Mouse (Mus musculus) adrenal gland, adult 2 months (tissue): ENCODE measurements around the gene Rgn. TPM values are rescaled to one million over a fixed set of nuclear protein-coding genes. Genes with fewer than 3 reads are reported as not detected.
A peak's percentile ranks its signal among the peaks of the same experiment; 100 is the strongest.

Source experiments
- DNase-seq: peaks from one replicate; pipeline ENCODE4 v3.0.0; 2021
- long read RNA-seq: library from polyadenylated mRNA; stranded (forward); transcript quantifications from one replicate; pipeline ENCODE4 v2.0.0, GENCODE M21; 2021
- polyA plus RNA-seq: library from polyadenylated mRNA; depleted of rRNA; stranded (reverse); fragments of >200 nt; gene quantifications from 2 replicates; pipeline ENCODE4 v1.2.3, GENCODE M21; 2012; rRNA removed
- total RNA-seq, 2 experiments: library from RNA; stranded (reverse); gene quantifications; 2 replicates each; pipeline ENCODE4 v1.2.3; 2021

Gene Rgn
- total RNA-seq (1 to 10 TPM in 1 of 2 experiments, under 1 TPM in 1; 0.93 to 4.7 TPM), polyA plus RNA-seq (0.08 and 0.13 TPM in 2 replicates)
- long read RNA-seq: 0 reads

DNA sequence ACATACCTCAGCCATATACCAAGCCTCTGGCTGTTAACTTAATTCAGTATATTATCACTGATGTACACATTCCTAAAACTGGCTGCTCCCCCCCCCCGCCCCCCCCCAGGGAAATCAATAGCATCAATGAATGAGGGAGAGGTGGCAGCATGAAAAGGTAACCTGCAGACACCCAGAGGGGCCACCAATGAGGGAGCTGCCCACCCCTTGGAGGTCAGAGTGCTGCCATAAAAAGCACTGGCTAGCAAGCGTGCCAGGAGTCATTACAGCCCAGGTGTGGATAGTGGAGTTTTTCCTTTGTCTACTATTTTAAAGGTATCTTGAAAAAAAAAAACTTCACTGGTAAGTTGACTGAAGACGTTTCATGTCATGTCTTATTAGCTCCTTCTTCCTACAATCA, at the start of gene Rgn:
Rgn (plus strand) TSS at position 256 of the 400 bp plus-strand sequence.
- no peak for DNase-seq

DNA sequence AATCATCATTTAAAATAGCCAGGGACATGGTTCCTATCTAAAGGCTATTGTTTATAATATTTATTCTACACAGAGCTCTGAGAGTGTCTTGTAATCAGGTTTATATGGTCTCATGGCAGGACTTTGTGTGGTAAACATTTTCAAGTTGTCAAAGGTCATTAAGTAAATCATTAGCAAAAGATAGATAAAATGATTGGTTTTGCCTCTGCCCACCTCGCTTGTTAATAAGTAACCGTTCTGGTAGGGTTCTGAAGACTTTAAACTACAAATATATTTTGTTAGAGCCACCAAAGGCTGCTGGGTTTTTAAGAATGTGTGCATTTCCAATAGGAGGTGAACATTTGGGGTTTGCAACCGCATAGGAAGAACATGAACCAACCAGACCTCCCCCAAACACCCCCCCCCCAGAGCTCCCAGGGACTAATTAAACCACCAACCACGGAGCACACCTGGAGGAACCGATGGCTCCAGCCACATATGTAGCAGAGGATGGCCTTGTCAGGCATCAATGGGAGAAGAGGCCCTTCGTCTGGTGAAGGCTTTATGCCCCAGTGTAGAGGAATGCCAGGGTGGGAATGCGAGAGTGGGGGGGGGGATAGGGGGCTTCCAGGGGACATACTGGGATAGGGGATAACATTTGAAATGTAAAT, 29.2 kb upstream of the Rgn start:
- no peak for DNase-seq

DNA sequence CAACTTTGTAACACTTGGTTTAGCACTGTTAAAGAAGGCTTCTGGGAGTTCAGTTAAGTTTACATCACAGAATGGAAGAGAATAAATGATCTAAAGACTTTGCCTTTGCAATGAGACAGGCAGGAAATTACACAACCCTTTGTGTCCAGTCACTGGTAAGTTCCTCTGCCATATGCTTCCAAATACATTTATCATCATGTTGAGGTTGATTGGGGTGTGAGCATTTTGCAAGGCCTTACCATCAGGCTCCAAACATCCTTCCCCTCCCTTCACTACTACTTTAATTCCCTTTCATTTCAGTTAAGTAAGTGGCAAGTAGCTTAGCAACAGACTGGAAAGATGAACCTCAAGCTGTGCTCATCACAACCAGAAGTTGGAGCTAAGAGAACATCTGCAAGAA, 28.0 kb upstream of the Rgn start:
- DNase-seq: no peak

DNA sequence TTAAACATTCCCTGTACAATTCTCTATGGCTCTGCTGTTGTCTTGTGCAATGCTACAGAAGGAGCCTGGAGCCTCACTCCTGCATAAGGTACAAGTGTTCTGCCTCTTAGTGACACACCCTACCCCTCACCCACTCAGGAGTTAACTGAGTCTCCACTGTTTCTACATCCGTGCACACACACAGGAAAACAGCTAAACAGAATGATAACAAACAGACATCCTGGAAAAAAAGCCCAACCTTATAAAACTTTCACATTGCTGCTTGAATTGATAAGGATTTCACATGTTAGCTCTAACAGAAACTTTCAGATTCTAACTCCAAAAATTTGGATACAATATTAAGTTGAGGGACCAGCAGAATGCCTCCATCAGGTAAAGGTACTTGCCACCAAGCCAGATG, 17.0 kb upstream of the Rgn start:
- DNase-seq: no peak

DNA sequence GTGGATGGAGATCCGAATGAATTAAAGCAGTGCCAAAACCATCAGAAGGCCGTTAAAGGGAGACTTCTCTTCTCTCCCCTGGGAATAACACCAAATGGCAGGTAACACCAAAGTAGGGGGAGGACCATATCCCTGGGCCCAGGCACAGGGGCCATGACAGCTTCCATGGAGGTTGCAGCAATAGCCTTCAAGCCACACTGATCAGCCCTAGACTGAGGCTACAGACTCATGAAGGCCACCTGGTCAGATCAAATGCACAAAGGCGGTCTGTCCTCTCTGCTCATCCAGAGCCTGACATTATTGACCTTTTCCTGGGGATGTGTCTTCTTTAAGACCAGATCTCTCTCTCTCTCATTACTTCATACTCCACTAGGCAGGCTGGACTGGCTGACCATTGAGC, 5.7 kb upstream of the Rgn start:
- no peak for DNase-seq

DNA sequence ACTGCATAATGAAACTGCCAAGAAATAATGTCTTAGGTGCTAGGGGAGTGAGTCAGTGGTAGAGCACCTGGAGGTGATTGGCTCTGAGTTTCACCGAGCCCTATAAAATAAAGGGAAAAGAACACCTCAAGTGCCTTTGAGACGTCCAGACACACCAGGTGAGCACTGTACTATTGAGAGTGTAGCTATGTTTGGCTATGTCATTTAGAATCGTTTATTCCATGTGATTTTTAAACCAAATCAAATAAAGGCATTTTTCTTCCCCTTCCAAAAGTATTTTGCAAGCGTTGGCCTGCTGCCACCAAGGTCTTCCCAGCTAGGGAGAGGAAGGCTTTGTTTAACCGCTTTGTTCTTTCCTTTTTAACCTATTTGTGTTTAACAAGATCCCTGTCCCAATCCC, 2.0 kb upstream of the Rgn start:
- DNase-seq: peak; percentile 69

DNA sequence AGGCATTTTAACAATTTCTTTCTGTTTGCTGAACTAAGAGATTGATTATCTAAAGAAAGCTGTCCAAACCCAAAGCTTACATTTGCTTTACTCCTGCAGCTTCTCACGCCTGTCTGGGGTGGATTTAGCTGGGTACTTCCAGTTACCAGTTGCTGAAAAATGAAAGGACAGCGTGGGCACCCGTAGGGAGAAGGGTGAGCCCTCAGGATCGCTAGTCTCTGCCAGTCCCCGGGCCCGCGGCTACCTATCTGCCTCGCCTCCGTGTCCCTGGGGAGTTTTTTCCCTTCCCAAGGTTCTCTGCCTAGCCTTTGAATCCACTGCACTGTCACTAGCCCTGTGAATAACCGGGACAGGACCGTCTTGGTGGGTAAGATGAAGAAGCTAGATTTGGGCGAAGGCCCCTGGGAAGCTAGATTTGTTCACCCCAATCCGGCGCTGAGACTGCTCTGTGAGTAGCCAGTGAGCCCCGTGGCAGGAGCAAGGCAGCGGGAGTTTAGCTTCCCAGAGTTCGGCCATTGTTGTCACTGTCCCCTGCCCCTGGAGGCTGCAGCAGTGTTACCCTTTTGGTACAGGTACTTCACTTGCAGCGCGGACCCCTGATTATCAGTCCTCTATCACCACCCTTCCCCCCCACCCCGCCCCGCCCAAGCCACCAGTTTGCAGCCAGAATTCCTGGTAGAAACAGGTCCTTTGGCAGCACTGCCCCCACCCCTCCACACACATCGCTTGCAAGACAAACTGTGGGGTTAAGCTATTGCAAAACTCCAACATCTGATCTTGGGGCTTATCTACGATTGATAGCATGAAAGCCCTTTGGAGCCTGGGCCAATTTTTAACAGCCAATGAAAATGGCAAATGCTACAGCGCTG, 1.3 kb upstream of the Rgn start:
- peak; percentile 68 for DNase-seq

DNA sequence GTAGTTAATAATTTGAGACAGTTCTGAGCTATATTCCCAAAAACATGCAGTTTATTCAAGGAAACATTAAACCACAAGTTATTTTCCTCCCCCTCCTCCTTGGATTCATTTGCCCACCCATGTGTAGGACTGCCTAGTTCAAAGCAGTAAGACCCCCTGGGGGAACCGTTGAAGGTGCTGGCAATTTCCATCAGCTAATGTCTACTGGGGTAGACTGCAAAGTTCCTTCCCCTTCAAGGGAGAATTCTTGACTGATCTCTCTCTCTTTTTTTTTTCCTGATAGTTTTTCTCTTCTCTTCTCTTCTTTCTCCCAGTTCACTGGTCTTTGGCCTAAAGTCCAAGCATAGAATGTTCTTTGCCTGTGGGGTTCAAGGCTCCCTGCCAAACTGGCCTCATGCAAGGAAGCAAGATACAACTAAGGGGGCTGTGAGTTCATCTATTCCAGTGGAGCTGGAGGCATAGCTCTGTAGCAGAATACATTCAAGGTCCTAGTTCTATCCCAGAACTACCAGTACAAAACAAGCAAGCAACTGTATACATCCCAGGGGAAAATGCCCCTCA, 627 bp upstream of the Rgn start:
- no peak for DNase-seq

DNA sequence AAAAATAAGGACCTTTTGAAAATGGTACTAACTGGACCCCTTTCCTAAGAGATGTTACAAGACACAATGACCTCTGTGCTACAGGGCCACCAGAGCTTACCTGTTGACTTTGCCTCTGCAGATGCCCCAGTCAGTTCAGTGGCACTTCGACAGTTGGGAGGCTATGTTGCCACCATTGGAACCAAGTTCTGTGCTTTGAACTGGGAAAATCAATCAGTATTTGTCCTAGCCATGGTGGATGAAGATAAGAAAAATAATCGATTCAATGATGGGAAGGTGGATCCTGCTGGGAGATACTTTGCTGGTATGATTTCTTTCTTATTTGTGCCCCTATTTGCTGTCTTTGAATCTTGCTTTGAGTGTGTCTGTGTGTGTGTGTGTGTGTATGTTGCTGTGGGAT, 2.6 kb downstream of the Rgn start:
- DNase-seq: no peak

DNA sequence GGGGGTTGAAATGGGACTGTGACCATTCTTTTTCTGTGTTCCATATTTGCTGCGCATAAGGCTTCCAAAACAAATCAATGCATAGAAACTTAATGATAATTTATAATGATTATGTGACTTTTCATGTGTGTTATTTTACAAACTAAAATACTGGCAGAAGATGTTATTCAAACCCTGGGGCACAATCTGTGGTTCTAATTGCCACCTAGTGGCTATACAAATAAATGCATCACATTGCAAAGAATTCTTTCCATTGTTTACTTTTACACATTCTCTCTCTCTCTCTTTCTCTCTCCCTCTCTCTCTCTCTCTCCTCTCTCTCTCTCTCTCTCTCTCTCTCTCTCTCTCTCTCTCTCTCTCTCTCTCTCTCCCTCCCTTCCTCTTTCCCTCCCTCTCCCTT, 12.3 kb downstream of the Rgn start:
- no peak for DNase-seq

DNA sequence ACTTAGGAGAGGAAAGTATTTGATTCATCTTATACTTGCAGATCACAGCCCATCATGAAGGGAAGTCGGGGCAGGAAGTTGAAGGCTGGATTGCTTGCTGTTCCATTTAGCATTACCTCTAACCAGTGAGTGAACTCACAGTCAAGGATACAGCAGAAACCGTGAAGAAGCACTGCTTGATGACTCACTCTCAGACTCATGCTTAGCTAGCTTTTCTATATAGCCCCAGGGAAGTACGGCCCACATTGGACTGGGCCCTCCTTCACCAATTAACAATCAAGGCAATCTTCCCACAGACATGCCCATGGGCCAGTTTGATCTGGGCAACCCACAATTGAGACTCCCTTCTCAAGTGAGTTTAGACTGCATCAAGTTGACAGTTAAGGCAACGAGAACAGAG, 14.4 kb downstream of the Rgn start:
- peak; percentile 13 for DNase-seq

DNA sequence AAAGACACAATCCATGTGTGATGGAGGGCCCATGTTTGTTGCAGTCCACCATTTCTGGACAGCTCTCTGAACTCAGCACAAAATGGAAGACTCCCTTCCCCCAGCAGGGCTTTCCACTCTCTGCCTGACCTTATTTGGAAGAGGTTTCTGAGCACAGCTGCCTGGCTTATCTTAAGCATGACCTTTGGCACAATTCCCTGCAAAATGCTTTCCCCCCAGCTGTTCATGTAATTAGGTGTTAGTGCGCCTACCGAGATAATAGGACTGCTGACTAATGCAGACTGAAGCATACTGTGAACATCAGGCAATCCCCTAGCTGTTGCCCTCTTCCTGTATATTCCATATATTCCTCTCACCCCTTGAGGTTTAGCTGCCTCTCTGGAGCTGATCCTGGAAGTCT, 21.4 kb downstream of the Rgn start:
- peak; percentile 9 for DNase-seq

DNA sequence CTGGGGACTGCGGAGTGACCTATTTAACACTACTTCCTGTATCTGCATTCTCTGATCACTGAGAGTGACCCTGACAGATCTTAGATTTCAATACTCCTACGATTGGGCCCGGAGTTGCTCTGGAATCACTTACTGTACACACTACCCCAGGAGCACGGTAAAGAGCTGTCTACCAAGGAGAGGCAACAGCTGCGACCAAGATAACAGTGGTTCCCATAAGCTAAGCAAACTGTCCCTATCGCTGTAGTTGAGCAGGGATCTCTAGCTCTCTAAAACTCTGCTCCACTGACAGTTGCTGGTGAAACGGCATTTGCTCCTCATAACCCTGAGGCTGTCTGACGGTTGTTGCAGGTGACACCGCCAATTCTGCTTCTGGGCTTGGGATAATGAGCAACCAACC, 23.1 kb downstream of the Rgn start:
- no peak for DNase-seq

DNA sequence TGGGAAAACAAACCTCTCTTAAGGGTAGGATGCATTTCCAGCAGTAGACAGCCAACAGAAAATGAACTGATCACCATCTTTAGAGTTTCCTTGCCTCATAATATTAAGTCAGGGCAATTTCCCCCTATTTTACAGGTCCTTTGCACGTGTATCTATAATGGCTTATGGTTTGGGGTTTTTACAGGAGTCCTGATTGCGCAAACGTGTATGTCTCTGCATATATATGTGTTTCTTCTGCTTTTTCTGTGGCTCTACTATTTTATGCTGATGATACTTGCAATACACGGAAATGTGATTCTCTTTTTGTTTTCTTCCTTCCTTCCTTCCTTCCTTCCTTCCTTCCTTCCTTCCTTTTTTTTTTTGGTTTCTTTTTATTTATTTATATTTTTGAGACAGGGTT, 24.3 kb downstream of the Rgn start:
- DNase-seq: no peak

DNA sequence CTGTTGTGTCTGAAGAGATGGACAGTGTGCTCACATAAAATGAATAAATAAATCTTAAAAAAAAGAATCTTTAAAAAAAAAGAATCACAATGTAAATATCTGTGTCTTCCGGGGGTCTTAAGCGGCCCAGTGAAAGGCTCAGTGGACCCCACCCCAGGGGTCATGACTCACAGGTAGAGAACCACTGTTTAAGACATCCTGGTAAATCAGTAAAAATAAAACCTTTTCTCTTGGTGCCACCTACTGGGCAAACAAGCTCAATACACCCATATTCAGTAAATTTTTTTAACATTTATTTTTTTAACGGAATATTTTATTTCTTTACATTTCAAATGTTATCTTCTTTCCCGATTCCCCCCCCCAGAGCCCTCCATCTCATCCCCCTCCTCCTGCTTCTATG, 38.4 kb downstream of the Rgn start:
- DNase-seq: peak; percentile 3

DNA sequence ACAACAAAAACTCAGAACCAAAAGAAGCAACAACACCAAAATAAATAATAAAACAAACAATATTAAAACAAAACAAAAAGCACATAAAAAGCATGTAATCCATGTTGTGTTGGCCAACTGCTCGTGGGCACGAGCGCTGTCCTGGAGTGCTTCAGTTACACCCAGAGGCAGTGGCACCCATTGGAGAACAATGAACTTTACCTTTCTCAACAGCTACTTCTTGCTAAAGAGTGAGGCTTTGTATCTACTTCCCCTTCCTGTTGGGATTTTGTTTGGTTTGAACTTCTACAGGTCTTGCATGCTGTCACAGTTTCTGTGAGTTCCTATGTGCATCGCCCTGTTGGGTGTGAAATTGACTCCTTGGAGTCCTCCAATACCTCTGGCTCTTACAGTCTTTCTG, 58.9 kb downstream of the Rgn start:
- DNase-seq: no peak

Other genes with a start within 250 kb of the Rgn start
- 10 to 100 TPM in 1 of 2 experiments, 1 to 10 TPM in 1; 9.9 to 19.1 TPM for gene Rp2, start 185.3 kb upstream of the Rgn start, total RNA-seq
- gene Rp2, start 185.3 kb upstream of the Rgn start, polyA plus RNA-seq: 1.3 and 3.8 TPM in 2 replicates
- gene Jade3, start 124.1 kb upstream of the Rgn start, total RNA-seq: 1 to 10 TPM; 4.0 to 4.6 TPM
- 0.17 and 0.22 TPM in 2 replicates for gene Jade3, start 124.1 kb upstream of the Rgn start, polyA plus RNA-seq
- 10 to 100 TPM; 29.6 to 39.5 TPM for gene Rbm10, start 67.7 kb downstream of the Rgn start, total RNA-seq
- gene Rbm10, start 67.7 kb downstream of the Rgn start, polyA plus RNA-seq: 50.0 and 63.8 TPM in 2 replicates
- 100 to 1,000 TPM; 316 to 341 TPM for gene Ndufb11, start 67.8 kb downstream of the Rgn start, total RNA-seq
- 86.3 and 101 TPM in 2 replicates for gene Ndufb11, start 67.8 kb downstream of the Rgn start, polyA plus RNA-seq
- gene Uba1, start 108.5 kb downstream of the Rgn start, total RNA-seq: 100 to 1,000 TPM; 395 to 455 TPM
- 426 and 599 TPM in 2 replicates for gene Uba1, start 108.5 kb downstream of the Rgn start, polyA plus RNA-seq
- 100 to 1,000 TPM; 145 to 176 TPM for gene Cdk16, start 138.2 kb downstream of the Rgn start, total RNA-seq
- 244 and 254 TPM in 2 replicates for gene Cdk16, start 138.2 kb downstream of the Rgn start, polyA plus RNA-seq
- 10 to 100 TPM; 23.4 to 25.5 TPM for gene Usp11, start 154.1 kb downstream of the Rgn start, total RNA-seq
- gene Usp11, start 154.1 kb downstream of the Rgn start, polyA plus RNA-seq: 13.6 and 14.7 TPM in 2 replicates
- gene Araf, start 248.0 kb downstream of the Rgn start, total RNA-seq: 100 to 1,000 TPM; 120 to 133 TPM
- gene Araf, start 248.0 kb downstream of the Rgn start, polyA plus RNA-seq: 229 and 248 TPM in 2 replicates